Mouse (Mus musculus) large intestine, adult 2 months (tissue): ENCODE results near the gene Lipt2. TPM values are rescaled to one million over a fixed set of nuclear protein-coding genes. Genes with fewer than 3 reads are reported as not detected.
A peak's percentile ranks its signal among the peaks of the same experiment; 100 is the strongest.

Experiments
- DNase-seq: peaks from one replicate; pipeline ENCODE4 v3.0.0-alpha.2; 2012; ENCODE audit warnings: low read depth, low spot score
- WGBS: fragments of 180-500 bp; shearing (Covaris S2); methylation state at CpG from one replicate; pipeline ENCODE4 v1.1.7; 2018; 5-methylcytosine and 5-hydroxymethylcytosine counted together
- polyA plus RNA-seq: library from polyadenylated mRNA; depleted of rRNA; stranded (reverse); fragments of >200 nt; gene quantifications from 2 replicates; pipeline ENCODE4 v1.2.3, GENCODE M21; 2012; rRNA removed

Lipt2 gene
- 10.2 and 11.1 TPM in 2 replicates for polyA plus RNA-seq

GRCm38 (mm10) chr7:100159105-100159841, at the start of gene Lipt2:
Gene Lipt2 (plus strand): TSS chr7:100159277.
- under 1% methylated on average over 78 of the region's 78 CpGs for WGBS
- DNase-seq: no peak

GRCm38 (mm10) chr7:100111506-100111905, 47.6 kb upstream of the Lipt2 start:
- 72% methylated on average over 10 of the region's 10 CpGs for WGBS

GRCm38 (mm10) chr7:100113821-100114220, 45.3 kb upstream of the Lipt2 start:
- 80% methylated on average over 7 of the region's 7 CpGs for WGBS
- DNase-seq: no peak

More at GRCm38 (mm10) chr7:100111506-100111905, 47.6 kb upstream of the Lipt2 start:
- DNase-seq: no peak

GRCm38 (mm10) chr7:100114279-100114678, 44.8 kb upstream of the Lipt2 start:
- 95% methylated on average over 6 of the region's 6 CpGs for WGBS

GRCm38 (mm10) chr7:100120791-100121261, 38.3 kb upstream of the Lipt2 start:
- WGBS: under 1% methylated on average over 25 of the region's 25 CpGs
- no peak for DNase-seq

More at GRCm38 (mm10) chr7:100114279-100114678, 44.8 kb upstream of the Lipt2 start:
- no peak for DNase-seq

- WGBS: under 1% methylated on average over 33 of the region's 33 CpGs
- peak; percentile 96 for DNase-seq
Observed at GRCm38 (mm10) chr7:100121376-100121789, 37.7 kb upstream of the Lipt2 start, which contains the start of gene Pold3. Gene Pold3 (minus strand): TSS chr7:100121565.

- no peak for DNase-seq
- 33% methylated on average over 6 of the region's 6 CpGs for WGBS
Observed at GRCm38 (mm10) chr7:100123486-100123885, 35.6 kb upstream of the Lipt2 start.

GRCm38 (mm10) chr7:100124211-100124610, 34.9 kb upstream of the Lipt2 start:
- no peak for DNase-seq
- 72% methylated on average over 2 of the region's 2 CpGs for WGBS

- WGBS: 43% methylated on average over 4 of the region's 4 CpGs
- no peak for DNase-seq
Observed at GRCm38 (mm10) chr7:100125166-100125565, 33.9 kb upstream of the Lipt2 start.

GRCm38 (mm10) chr7:100126514-100126913, 32.6 kb upstream of the Lipt2 start:
- DNase-seq: no peak
- 40% methylated on average over 7 of the region's 7 CpGs for WGBS

- no peak for DNase-seq
- 41% methylated on average over 7 of the region's 7 CpGs for WGBS
Observed at GRCm38 (mm10) chr7:100128262-100129041, 30.6 kb upstream of the Lipt2 start.

- 36% methylated on average over 6 of the region's 6 CpGs for WGBS
- DNase-seq: no peak
Observed at GRCm38 (mm10) chr7:100130592-100130991, 28.5 kb upstream of the Lipt2 start.

- 38% methylated on average over 1 of the region's 1 CpGs for WGBS
- DNase-seq: no peak
Observed at GRCm38 (mm10) chr7:100132379-100132778, 26.7 kb upstream of the Lipt2 start.

GRCm38 (mm10) chr7:100137038-100137437, 22.0 kb upstream of the Lipt2 start:
- no peak for DNase-seq
- WGBS: 66% methylated on average over 9 of the region's 9 CpGs

- 95% methylated on average over 4 of the region's 4 CpGs for WGBS
- DNase-seq: no peak
Observed at GRCm38 (mm10) chr7:100138075-100138474, 21.0 kb upstream of the Lipt2 start.

GRCm38 (mm10) chr7:100140591-100140990, 18.5 kb upstream of the Lipt2 start:
- 74% methylated on average over 1 of the region's 1 CpGs for WGBS
- DNase-seq: no peak

GRCm38 (mm10) chr7:100148586-100148985, 10.5 kb upstream of the Lipt2 start:
- WGBS: 37% methylated on average over 4 of the region's 4 CpGs
- no peak for DNase-seq

GRCm38 (mm10) chr7:100150086-100150485, 9.0 kb upstream of the Lipt2 start:
- DNase-seq: no peak
- 49% methylated on average over 10 of the region's 10 CpGs for WGBS

- DNase-seq: no peak
- WGBS: 87% methylated on average over 11 of the region's 11 CpGs
Observed at GRCm38 (mm10) chr7:100150626-100151025, 8.5 kb upstream of the Lipt2 start.

GRCm38 (mm10) chr7:100157669-100158068, 1.4 kb upstream of the Lipt2 start:
- WGBS: 30% methylated on average over 4 of the region's 4 CpGs
- no peak for DNase-seq
